Mouse (Mus musculus): Measurements from ENCODE around the gene Colq.

- TF ChIP-seq CTCF (IDR thresholded peaks at IDR 0.05; ENCODE audit: low read depth) (no peak), EP300 (IDR thresholded peaks at IDR 0.05; ENCODE audit: low read depth) (no peak)
These were observed at the start of gene Colq for GRCm38 (mm10) chr14:31591243-31591642.

Data from liver, embryonic 14.5 days (tissue).